Mouse (Mus musculus): ENCODE measurements around the gene Lrmda. TPM values are rescaled to one million over a fixed set of nuclear protein-coding genes. Genes with fewer than 3 reads are reported as not detected.

Gene Lrmda
- polyA plus RNA-seq, 1 experiment from 2014 or later, result not detected

DNA sequence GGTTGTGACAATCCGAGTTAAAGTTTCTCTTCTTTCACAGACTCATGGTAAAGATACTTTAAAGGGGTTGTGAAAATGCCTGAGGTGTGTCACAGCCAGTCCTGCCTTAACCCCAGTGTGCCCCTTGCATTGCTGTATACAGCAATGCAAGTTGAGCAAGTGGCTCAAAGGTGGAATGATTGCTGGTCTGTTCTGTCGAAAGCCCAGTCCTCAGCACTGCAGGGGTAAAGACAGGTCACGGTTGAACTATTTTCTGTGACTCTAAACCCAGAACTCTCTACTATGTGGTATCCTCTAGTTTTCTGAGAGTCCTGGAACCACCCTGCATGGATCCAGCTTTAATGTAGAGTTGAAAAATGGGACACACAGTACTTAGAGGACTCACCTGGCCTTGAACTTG lies 87.3 kb downstream of the Lrmda start:
- Histone ChIP-seq H3K27me3 (ENCODE audit: control insufficient read depth, insufficient read depth, low read length) (0 out of 2 replicates have a peak, but pooled peaks cover 3% of the 10 kb centered on the region), H3K9ac (replicated peaks; ENCODE audit: low read length) (no peak overlapping the region), H3K4me1 (ENCODE audit: control insufficient read depth, insufficient read depth, low read length) (no peaks in the 10 kb centered on the region), H3K4me3 (replicated peaks; ENCODE audit: low read depth, low read length) (no peak overlapping the region), H3K9me3 (ENCODE audit: control insufficient read depth, low read length) (no peaks in the 10 kb centered on the region), H3K27ac (replicated peaks; ENCODE audit: low read depth, low read length) (no peak overlapping the region), H3K4me2 (ENCODE audit: low read length) (no peak overlapping the region), H3K36me3 (ENCODE audit: control insufficient read depth, insufficient read depth, low read length) (no peaks in the 10 kb centered on the region)
- ATAC-seq (ENCODE audit: low FRiP score, low TSS enrichment), result no peak
- no peak for DNase-seq
- WGBS, result 63% methylated on average over 3 of the region's 3 CpGs

- H3K4me3 ChIP-seq (replicated peaks; ENCODE audit: low read depth, low read length), result no peak overlapping the region
- 83% methylated on average over 4 of the region's 4 CpGs for WGBS
- ATAC-seq (ENCODE audit: low FRiP score, low TSS enrichment), result no peak
Measured at GRCm38 (mm10) chr14:22109423-22109822, 89.9 kb downstream of the Lrmda start.

GRCm38 (mm10) chr14:22113463-22114361 lies 94.2 kb downstream of the Lrmda start:
- H3K4me1 ChIP-seq (ENCODE audit: control insufficient read depth, insufficient read depth, low read length), result peaks cover 14% of the 10 kb centered on the region; the same call in 1 of the 2 replicates
- no peak overlapping the region for H3K4me2 ChIP-seq (ENCODE audit: low read length)
- H3K27me3 ChIP-seq (ENCODE audit: control insufficient read depth, insufficient read depth, low read length), result peaks cover 6% of the 10 kb centered on the region; the same call in 1 of the 2 replicates
- ATAC-seq (ENCODE audit: low FRiP score, low TSS enrichment), result no peak; the same call in 1 of the 2 replicates
- DNase-seq, result peak; percentile 54
- H3K27ac ChIP-seq (replicated peaks; ENCODE audit: low read depth, low read length), result no peak overlapping the region
- no peaks in the 10 kb centered on the region for H3K36me3 ChIP-seq (ENCODE audit: control insufficient read depth, insufficient read depth, low read length)
- 3% methylated on average over 8 of the region's 8 CpGs for WGBS
- no peak overlapping the region for H3K4me3 ChIP-seq (replicated peaks; ENCODE audit: low read depth, low read length)
- H3K9me3 ChIP-seq (ENCODE audit: control insufficient read depth, low read length), result no peaks in the 10 kb centered on the region
- H3K9ac ChIP-seq (replicated peaks; ENCODE audit: low read length), result no peak overlapping the region

More at GRCm38 (mm10) chr14:22109423-22109822, 89.9 kb downstream of the Lrmda start:
- H3K9ac ChIP-seq (replicated peaks; ENCODE audit: low read length), result no peak overlapping the region
- H3K9me3 ChIP-seq (ENCODE audit: control insufficient read depth, low read length), result no peaks in the 10 kb centered on the region
- H3K4me2 ChIP-seq (ENCODE audit: low read length), result no peak overlapping the region
- no peak overlapping the region for H3K27ac ChIP-seq (replicated peaks; ENCODE audit: low read depth, low read length)
- no peak for DNase-seq
- peaks cover 3% of the 10 kb centered on the region; the same call in 1 of the 2 replicates for H3K27me3 ChIP-seq (ENCODE audit: control insufficient read depth, insufficient read depth, low read length)
- peaks cover 7% of the 10 kb centered on the region; the same call in 1 of the 2 replicates for H3K4me1 ChIP-seq (ENCODE audit: control insufficient read depth, insufficient read depth, low read length)
- no peaks in the 10 kb centered on the region for H3K36me3 ChIP-seq (ENCODE audit: control insufficient read depth, insufficient read depth, low read length)

DNA sequence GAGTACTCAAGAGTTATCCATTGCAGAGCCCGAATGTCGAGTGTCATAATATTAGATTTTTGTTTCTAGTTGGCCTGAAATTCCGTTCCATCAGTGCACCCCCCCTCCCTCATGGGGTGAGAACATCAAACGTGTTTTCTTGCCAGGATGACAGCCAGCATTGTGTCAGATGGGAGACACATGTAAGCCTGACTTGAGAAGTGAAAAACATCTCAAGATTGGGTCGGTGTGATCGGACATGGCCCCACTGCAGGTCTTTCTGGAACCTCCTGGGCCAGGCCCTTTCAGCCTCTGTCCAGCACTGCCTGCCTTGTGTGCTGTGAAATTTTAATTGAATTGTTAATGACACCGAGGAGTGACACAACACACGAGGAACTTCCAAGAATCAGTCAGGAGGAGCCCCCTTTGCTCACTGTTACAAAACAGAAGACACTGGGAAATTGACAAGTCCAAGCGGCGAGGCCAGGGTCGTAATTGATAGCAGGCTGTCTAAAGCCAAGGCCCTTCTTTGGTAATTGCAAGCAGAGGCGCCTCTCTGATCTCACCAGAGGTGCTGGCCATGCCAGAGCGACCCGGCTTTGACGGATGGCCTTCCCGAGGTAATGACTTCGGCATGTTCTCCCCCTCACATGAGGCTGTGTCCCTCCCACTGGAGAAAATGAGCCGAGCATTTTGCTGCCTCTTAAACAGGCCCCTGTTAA lies 95.3 kb downstream of the Lrmda start:
- Histone ChIP-seq H3K9me3 (ENCODE audit: control insufficient read depth, low read length) (no peaks in the 10 kb centered on the region), H3K4me3 (replicated peaks; ENCODE audit: low read depth, low read length) (no peak overlapping the region), H3K4me2 (ENCODE audit: low read length) (no peak overlapping the region), H3K27me3 (ENCODE audit: control insufficient read depth, insufficient read depth, low read length) (peaks cover 5% of the 10 kb centered on the region; the same call in 1 of the 2 replicates), H3K36me3 (ENCODE audit: control insufficient read depth, insufficient read depth, low read length) (no peaks in the 10 kb centered on the region), H3K9ac (replicated peaks; ENCODE audit: low read length) (no peak overlapping the region), H3K27ac (replicated peaks; ENCODE audit: low read depth, low read length) (no peak overlapping the region), H3K4me1 (ENCODE audit: control insufficient read depth, insufficient read depth, low read length) (peaks cover 14% of the 10 kb centered on the region; the same call in 1 of the 2 replicates)
- DNase-seq, result peak; percentile 41
- WGBS, result 8% methylated on average over 18 of the region's 18 CpGs
- no peak for ATAC-seq (ENCODE audit: low FRiP score, low TSS enrichment)

- H3K9me3 ChIP-seq (ENCODE audit: control insufficient read depth, low read length), result no peaks in the 10 kb centered on the region
- no peak overlapping the region for H3K9ac ChIP-seq (replicated peaks; ENCODE audit: low read length)
- 94% methylated on average over 6 of the region's 6 CpGs for WGBS
- H3K27me3 ChIP-seq (ENCODE audit: control insufficient read depth, insufficient read depth, low read length), result peaks cover 4% of the 10 kb centered on the region; the same call in 1 of the 2 replicates
- H3K27ac ChIP-seq (replicated peaks; ENCODE audit: low read depth, low read length), result no peak overlapping the region
- H3K4me1 ChIP-seq (ENCODE audit: control insufficient read depth, insufficient read depth, low read length), result peaks cover 14% of the 10 kb centered on the region; the same call in 1 of the 2 replicates
- H3K4me2 ChIP-seq (ENCODE audit: low read length), result no peak overlapping the region
- ATAC-seq (ENCODE audit: low FRiP score, low TSS enrichment) (no peak), DNase-seq (no peak)
- no peaks in the 10 kb centered on the region for H3K36me3 ChIP-seq (ENCODE audit: control insufficient read depth, insufficient read depth, low read length)
- no peak overlapping the region for H3K4me3 ChIP-seq (replicated peaks; ENCODE audit: low read depth, low read length)
Measured at GRCm38 (mm10) chr14:22118096-22118495, 98.6 kb downstream of the Lrmda start.

DNA sequence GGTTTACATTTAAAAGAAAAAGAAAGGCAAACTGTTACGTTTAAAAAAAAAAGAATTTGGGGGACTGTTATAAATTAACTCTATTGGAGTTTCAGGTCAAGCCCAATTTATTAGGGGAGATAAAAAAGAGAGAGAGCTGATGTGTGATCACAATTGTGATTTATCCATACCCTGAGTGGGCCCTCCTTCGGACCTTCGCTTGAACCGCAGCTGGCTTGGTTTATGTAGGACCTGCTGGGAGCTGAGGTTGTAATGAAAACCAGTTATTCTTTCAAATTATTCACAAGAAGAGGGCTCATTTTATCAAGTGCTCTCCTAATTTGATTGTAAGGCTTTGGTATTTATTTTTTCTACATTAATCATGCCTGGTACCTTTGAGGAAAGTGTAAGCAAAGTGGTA lies 99.0 kb downstream of the Lrmda start:
- no peak overlapping the region for H3K4me3 ChIP-seq (replicated peaks; ENCODE audit: low read depth, low read length)
- no peak for ATAC-seq (ENCODE audit: low FRiP score, low TSS enrichment)
- 89% methylated on average over 4 of the region's 4 CpGs for WGBS
- no peak overlapping the region for H3K4me2 ChIP-seq (ENCODE audit: low read length)
- H3K27me3 ChIP-seq (ENCODE audit: control insufficient read depth, insufficient read depth, low read length), result peaks cover 4% of the 10 kb centered on the region; the same call in 1 of the 2 replicates
- no peaks in the 10 kb centered on the region for H3K36me3 ChIP-seq (ENCODE audit: control insufficient read depth, insufficient read depth, low read length)
- peaks cover 13% of the 10 kb centered on the region; the same call in 1 of the 2 replicates for H3K4me1 ChIP-seq (ENCODE audit: control insufficient read depth, insufficient read depth, low read length)
- H3K9me3 ChIP-seq (ENCODE audit: control insufficient read depth, low read length), result no peaks in the 10 kb centered on the region
- no peak for DNase-seq
- no peak overlapping the region for H3K27ac ChIP-seq (replicated peaks; ENCODE audit: low read depth, low read length)
- no peak overlapping the region for H3K9ac ChIP-seq (replicated peaks; ENCODE audit: low read length)

GRCm38 (mm10) chr14:22126276-22126675 lies 106.8 kb downstream of the Lrmda start:
- Histone ChIP-seq H3K27me3 (ENCODE audit: control insufficient read depth, insufficient read depth, low read length) (no peaks in the 10 kb centered on the region), H3K36me3 (ENCODE audit: control insufficient read depth, insufficient read depth, low read length) (no peaks in the 10 kb centered on the region), H3K27ac (replicated peaks; ENCODE audit: low read depth, low read length) (no peak overlapping the region), H3K9me3 (ENCODE audit: control insufficient read depth, low read length) (no peaks in the 10 kb centered on the region), H3K4me3 (replicated peaks; ENCODE audit: low read depth, low read length) (no peak overlapping the region), H3K4me2 (ENCODE audit: low read length) (no peak overlapping the region), H3K4me1 (ENCODE audit: control insufficient read depth, insufficient read depth, low read length) (no peaks in the 10 kb centered on the region), H3K9ac (replicated peaks; ENCODE audit: low read length) (no peak overlapping the region)
- 90% methylated on average over 4 of the region's 4 CpGs for WGBS
- DNase-seq (no peak), ATAC-seq (ENCODE audit: low FRiP score, low TSS enrichment) (no peak)

DNA sequence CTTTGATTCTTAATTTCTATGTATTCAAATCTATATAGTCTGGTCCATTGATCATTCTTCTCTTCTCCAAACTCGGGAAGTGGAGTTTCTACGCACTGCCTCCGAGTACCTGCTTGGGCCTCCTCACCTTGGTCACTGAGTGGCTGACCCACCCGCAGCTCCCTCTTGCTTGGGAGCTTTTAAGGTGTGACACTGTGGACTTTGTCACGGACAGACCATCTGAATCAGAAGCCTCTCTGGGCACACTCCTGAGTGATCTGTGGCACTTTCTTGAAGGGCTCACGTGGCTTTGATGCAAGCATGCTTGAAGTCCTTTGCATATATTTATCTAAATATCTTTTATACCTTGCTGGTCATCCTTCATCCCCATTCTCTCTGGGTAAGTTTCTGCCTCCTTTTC lies 107.3 kb downstream of the Lrmda start:
- no peaks in the 10 kb centered on the region for H3K27me3 ChIP-seq (ENCODE audit: control insufficient read depth, insufficient read depth, low read length)

More for the DNA sequence above, 107.3 kb downstream of the Lrmda start:
- Histone ChIP-seq H3K9ac (replicated peaks; ENCODE audit: low read length) (no peak overlapping the region), H3K27ac (replicated peaks; ENCODE audit: low read depth, low read length) (no peak overlapping the region), H3K4me1 (ENCODE audit: control insufficient read depth, insufficient read depth, low read length) (no peaks in the 10 kb centered on the region), H3K9me3 (ENCODE audit: control insufficient read depth, low read length) (no peaks in the 10 kb centered on the region), H3K36me3 (ENCODE audit: control insufficient read depth, insufficient read depth, low read length) (no peaks in the 10 kb centered on the region), H3K4me3 (replicated peaks; ENCODE audit: low read depth, low read length) (no peak overlapping the region), H3K4me2 (ENCODE audit: low read length) (no peak overlapping the region)
- no peak for ATAC-seq (ENCODE audit: low FRiP score, low TSS enrichment)
- DNase-seq, result no peak
- WGBS, result 90% methylated on average over 6 of the region's 6 CpGs

Data from midbrain, embryonic 14.5 days (tissue).